Mouse (Mus musculus) G1E (cell line): ENCODE measurements at regions not wholly inside any gene's neighbourhood (a gene's known extent, or its start where the extent isn't known, plus 50 kb on each side); places are given as distances from the start of the nearest gene placed in this dataset.

ENCODE experiments used
- ATAC-seq: 2 replicates; pipeline ENCODE4 v1.8.0; 2016; ENCODE audit warnings: mild to moderate bottlenecking; ENCODE audit not compliant: insufficient number of reproducible peaks, poor library complexity, low FRiP score, severe bottlenecking; ENCODE audit errors: extremely low read depth
- DNase-seq: peaks from one replicate; pipeline ENCODE4 v3.0.0; 2012; ENCODE audit warnings: low spot score
- H3K27me3 ChIP-seq: 2 replicates; pipeline ENCODE4 v1.6.1; 2012; ENCODE audit warnings: mild to moderate bottlenecking, low read length, inconsistent platforms; ENCODE audit not compliant: insufficient read depth
- H3K36me3 ChIP-seq: replicated peaks from 2 replicates; pipeline ENCODE3; 2012; ENCODE audit warnings: mild to moderate bottlenecking, inconsistent platforms
- H3K4me1 ChIP-seq: 2 replicates; pipeline ENCODE4 v1.6.1; 2012; ENCODE audit warnings: low read depth, low read length, inconsistent platforms, mixed read lengths; ENCODE audit not compliant: insufficient read depth
- H3K4me3 ChIP-seq: 2 replicates; pipeline ENCODE4 v1.5.1; 2012; ENCODE audit warnings: low read depth, mild to moderate bottlenecking, inconsistent platforms, low read length, moderate library complexity, mixed read lengths
- H3K9me3 ChIP-seq: replicated peaks from 2 replicates; pipeline ENCODE4 v1.6.1; 2012; ENCODE audit warnings: inconsistent platforms
- CTCF ChIP-seq: IDR thresholded peaks from 2 replicates; pipeline ENCODE4 v1.5.1; 2012; ENCODE audit warnings: low read depth, low read length, inconsistent platforms, mixed read lengths
- GATA1 ChIP-seq: IDR thresholded peaks from 2 replicates; pipeline ENCODE4 v1.6.1; 2012; ENCODE audit warnings: borderline replicate concordance, low read length, inconsistent platforms, mixed read lengths
- GATA2 ChIP-seq: IDR thresholded peaks from 2 replicates; pipeline ENCODE4 v1.6.1; 2012; ENCODE audit warnings: low read depth, low read length, inconsistent platforms, borderline replicate concordance
- POLR2AphosphoS5 ChIP-seq: IDR thresholded peaks from 2 replicates; pipeline ENCODE4 v1.6.1; 2012; ENCODE audit warnings: low read depth, low read length, inconsistent platforms; ENCODE audit not compliant: insufficient replicate concordance
- TAL1 ChIP-seq: conservative IDR thresholded peaks from 2 replicates; pipeline ENCODE4 v1.6.1; 2012; ENCODE audit warnings: low read depth, low read length, inconsistent platforms, mixed read lengths

DNA sequence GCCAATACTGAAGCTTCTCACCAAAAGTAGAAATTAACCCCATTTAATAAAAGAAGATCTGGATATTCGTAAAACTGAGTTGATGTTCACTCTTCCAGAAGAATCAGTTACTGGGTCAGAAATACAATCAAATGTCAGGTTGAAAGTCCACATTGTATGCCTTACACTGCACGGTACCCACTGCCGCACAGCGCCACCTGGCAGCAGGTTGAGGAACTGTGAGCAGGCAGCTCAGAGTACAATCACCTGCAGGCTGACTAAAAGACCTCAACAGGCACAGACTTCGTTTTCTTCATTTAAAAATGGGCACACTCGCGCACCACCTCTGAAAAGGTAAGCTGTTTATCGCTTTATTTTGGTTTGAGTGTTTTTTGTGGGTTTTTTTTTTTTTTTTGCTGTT, 341.8 kb upstream of the Mms22l start:
- Histone ChIP-seq H3K36me3 (no peaks in the 10 kb centered on the region), H3K4me3 (no peak overlapping the region), H3K4me1 (no peaks in the 10 kb centered on the region), H3K27me3 (no peaks in the 10 kb centered on the region), H3K9me3 (no peaks in the 10 kb centered on the region)
- TF ChIP-seq POLR2AphosphoS5 (no peak), CTCF (peak; percentile 95)
- ATAC-seq (peak; percentile 34; the same call in 1 of the 2 replicates), DNase-seq (peak; percentile 1)

DNA sequence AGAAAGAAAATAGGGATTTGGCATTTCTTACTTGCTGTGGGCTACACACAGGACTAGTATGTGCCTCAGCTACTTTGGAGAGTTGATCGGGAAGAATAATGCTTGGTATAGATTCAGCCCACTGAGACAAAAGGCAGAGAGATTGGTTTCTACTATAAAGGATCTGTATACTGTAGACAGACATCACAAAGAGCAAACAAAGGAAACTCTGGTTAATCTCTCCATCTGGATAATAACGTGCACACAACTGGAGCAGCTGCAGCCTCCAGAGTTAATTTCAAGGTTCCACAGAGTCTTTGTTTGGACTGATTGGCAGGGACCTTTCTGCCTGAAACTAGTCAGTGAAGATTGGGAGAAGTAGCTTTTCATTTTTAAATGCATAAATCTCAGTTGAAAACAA, 322.5 kb upstream of the Mms22l start:
- Histone ChIP-seq H3K27me3 (no peaks in the 10 kb centered on the region), H3K4me3 (no peak overlapping the region), H3K9me3 (no peaks in the 10 kb centered on the region), H3K4me1 (no peaks in the 10 kb centered on the region), H3K36me3 (no peaks in the 10 kb centered on the region)
- no peak for DNase-seq
- TF ChIP-seq POLR2AphosphoS5 (no peak), TAL1 (no peak), GATA1 (no peak), GATA2 (no peak), CTCF (no peak)
- no peak for ATAC-seq

DNA sequence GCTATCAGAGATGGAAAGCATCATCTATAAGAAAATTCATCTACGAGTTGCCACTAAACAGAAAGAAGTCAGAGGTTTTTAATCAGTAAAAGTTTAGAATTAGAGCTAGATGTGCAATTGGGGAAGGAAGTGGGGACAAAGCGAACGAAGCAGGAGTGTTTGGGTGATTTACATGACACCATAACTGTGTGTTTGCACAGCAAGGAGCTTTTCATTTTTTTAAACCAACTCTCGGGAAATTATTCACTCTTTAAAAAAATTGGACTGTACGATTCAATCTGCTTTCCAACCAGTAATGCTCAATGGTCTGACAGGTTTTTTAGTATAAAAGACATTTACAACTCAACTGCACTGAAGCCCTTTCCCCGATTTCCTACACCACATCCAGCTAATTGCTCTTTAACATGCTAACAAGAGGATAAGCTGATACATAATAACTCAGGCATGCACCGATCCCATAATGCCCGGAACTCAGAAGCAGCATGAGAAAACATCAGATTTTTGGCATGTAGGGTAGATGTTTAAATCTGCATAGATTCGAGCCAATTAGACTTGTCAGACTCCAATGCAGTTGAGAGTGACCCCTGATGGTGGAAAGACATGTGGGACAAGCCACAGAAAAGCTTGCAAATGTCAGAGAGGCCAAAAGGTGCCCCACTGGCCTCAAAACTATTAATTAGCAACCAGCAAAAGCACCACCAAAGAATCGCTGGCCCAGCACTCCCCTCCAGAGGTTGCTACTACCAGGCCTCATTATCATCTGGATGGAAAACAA, 282.8 kb upstream of the Mms22l start:
- no peaks in the 10 kb centered on the region for H3K9me3 ChIP-seq
- H3K4me3 ChIP-seq, result no peak overlapping the region
- no peaks in the 10 kb centered on the region for H3K36me3 ChIP-seq
- H3K4me1 ChIP-seq, result no peaks in the 10 kb centered on the region
- DNase-seq (no peak), ATAC-seq (no peak)
- no peak for TF ChIP-seq GATA1
- no peak for TF ChIP-seq TAL1
- no peak for TF ChIP-seq POLR2AphosphoS5
- TF ChIP-seq CTCF, result no peak
- TF ChIP-seq GATA2, result no peak
- H3K27me3 ChIP-seq, result no peaks in the 10 kb centered on the region

DNA sequence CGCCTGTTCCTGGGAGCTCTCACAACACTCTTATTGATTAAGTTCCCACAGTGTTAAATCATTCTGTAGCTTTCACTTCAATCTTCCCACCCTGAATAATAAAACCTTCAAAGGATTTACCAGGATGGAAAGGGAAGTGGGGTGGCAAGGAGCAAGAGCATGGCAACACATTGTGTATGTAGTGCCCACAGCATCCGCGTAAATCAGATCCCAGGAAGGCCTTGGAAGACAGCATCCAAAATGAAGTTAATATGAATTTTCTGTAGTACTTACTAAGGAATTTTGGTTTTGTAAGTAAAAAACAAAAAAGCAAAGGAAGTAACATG, 282.3 kb upstream of the Mms22l start:
- TF ChIP-seq TAL1 (no peak), POLR2AphosphoS5 (no peak), CTCF (no peak), GATA2 (no peak), GATA1 (no peak)
- Histone ChIP-seq H3K4me1 (no peaks in the 10 kb centered on the region), H3K4me3 (no peak overlapping the region)

DNA sequence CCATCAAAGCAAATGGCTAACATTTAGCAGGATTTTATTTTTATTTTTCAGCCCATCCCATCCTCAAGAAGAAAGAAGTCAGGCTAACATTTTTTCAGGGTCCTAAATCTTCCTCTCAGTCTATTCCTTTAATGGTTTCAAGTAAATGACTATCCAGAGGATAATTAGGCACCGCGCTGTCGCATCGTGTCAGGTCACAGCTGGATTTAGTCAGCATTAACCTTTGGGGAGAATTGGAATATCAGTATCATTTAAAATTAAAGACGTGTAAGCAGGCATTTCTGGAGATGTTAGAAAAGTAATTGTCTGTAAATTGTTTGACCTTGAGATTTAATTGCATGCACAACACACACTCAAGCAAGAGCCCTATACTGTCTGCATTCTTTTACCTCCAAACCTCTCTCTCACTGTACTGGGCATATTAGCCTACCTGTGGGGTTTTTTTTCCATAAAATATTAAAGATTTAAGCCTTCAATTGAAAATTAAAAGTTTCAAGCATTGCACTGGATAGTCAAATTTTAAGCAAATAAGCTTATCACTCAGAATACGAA, 277.8 kb upstream of the Mms22l start:
- Histone ChIP-seq H3K27me3 (no peaks in the 10 kb centered on the region), H3K9me3 (no peaks in the 10 kb centered on the region), H3K36me3 (no peaks in the 10 kb centered on the region), H3K4me3 (no peak overlapping the region), H3K4me1 (no peaks in the 10 kb centered on the region)
- ATAC-seq (no peak), DNase-seq (no peak)
- TF ChIP-seq CTCF (no peak), POLR2AphosphoS5 (no peak), TAL1 (no peak), GATA1 (no peak), GATA2 (no peak)

More for the DNA sequence above, 282.3 kb upstream of the Mms22l start:
- no peak for ATAC-seq
- Histone ChIP-seq H3K9me3 (no peaks in the 10 kb centered on the region), H3K36me3 (no peaks in the 10 kb centered on the region), H3K27me3 (no peaks in the 10 kb centered on the region)
- no peak for DNase-seq

DNA sequence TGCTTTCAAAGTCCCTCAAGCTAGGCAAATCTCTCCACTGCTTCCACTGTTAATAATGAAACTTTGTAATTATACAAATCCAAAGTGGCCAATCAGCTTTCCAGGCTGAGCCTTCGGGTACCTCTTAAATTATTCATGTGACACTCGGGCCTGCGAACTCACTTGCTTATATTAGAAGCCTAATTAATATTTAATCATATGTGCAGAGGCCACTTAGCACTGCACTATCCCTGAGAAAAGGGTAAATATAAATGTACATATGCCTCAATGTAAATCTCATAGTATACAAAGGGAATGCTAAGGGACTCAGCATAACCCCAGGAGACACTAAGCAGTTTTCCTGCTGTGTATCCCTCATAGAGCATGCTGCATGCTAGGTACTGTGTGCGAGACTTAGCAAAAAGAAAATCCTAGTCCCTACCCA, 277.2 kb upstream of the Mms22l start:
- ATAC-seq, result no peak
- H3K36me3 ChIP-seq, result no peaks in the 10 kb centered on the region
- H3K4me1 ChIP-seq, result no peaks in the 10 kb centered on the region
- H3K4me3 ChIP-seq, result no peak overlapping the region
- no peak for TF ChIP-seq GATA2
- DNase-seq, result no peak
- H3K27me3 ChIP-seq, result no peaks in the 10 kb centered on the region
- no peaks in the 10 kb centered on the region for H3K9me3 ChIP-seq

DNA sequence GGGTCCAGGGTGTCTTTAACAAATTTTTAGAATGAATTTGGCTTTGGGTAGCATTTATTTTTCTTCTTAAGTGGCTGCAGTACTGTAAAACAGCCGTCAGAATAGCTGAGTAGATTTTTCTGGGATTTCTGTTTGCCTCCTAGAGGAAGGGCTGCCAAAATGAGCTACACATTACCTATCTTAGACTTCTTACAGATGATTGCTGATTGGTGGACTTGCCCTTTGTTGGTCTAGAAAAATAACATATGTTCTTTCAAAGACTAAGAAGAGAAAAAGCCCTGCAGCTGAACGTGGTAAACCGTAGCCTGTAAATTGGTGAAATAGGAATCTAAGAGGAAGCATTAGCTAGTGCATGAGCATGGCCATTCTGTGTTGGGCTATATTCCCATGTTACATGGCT, 276.7 kb upstream of the Mms22l start:
- Histone ChIP-seq H3K4me1 (no peaks in the 10 kb centered on the region), H3K4me3 (no peak overlapping the region), H3K27me3 (no peaks in the 10 kb centered on the region), H3K36me3 (no peaks in the 10 kb centered on the region), H3K9me3 (no peaks in the 10 kb centered on the region)
- ATAC-seq (no peak), DNase-seq (no peak)
- TF ChIP-seq POLR2AphosphoS5 (no peak), CTCF (no peak), TAL1 (no peak), GATA2 (no peak), GATA1 (no peak)
